Mouse (Mus musculus) adrenal gland (tissue): ENCODE data around the gene Ctu2.

Source experiments
- intact Hi-C: fragments of 180-260 bp; cut with DNase I; formaldehyde crosslinking; loops from one replicate; pipeline ENCODE4 v1.15.1; 2025
- long read RNA-seq, 2 experiments: library from polyadenylated mRNA; unstranded; transcript quantifications; one replicate each; pipeline ENCODE4 v2.0.0; 2020; ENCODE audit warnings: borderline replicate concordance in 1 of 2; ENCODE audit not compliant: insufficient replicate concordance in 1 of 2

Gene Ctu2
- long read RNA-seq, experiment 1, transcript Ctu2-201 (15 exons, 3,066 nt): major isoform, 11 of 18 reads
- long read RNA-seq, experiment 1, partial matches to known transcripts: 4 of 18 reads
- long read RNA-seq, experiment 1, other reads (novel, unspliced or antisense): 3 of 18 reads
- long read RNA-seq, experiment 2, transcript Ctu2-201 (15 exons, 3,066 nt): major isoform, 19 of 28 reads
- long read RNA-seq, experiment 2, partial matches to known transcripts: 5 of 28 reads
- long read RNA-seq, experiment 2, other reads (novel, unspliced or antisense): 4 of 28 reads

- intact Hi-C loops: loop anchor here (5.0 kb wide), 1 partner anchor 33 kb away; the partner anchor contains the start of gene Mvd
These were observed at the start of gene Ctu2, which contains the start of gene Rnf166 for GRCm38 (mm10) chr8:122475580-122476320. TSS of gene Ctu2 (plus strand) at chr8:122476143. TSS of gene Rnf166 (minus strand) at chr8:122476064.

GRCm38 (mm10) chr8:122426145-122426544, 49.8 kb upstream of the Ctu2 start:
- intact Hi-C loops: no loop called here

- intact Hi-C loops: no loop called here
These were observed 48.3 kb upstream of the Ctu2 start for GRCm38 (mm10) chr8:122427607-122428006.

GRCm38 (mm10) chr8:122428163-122428562, 47.8 kb upstream of the Ctu2 start:
- intact Hi-C loops: no loop called here

- intact Hi-C loops: no loop called here
These were observed 45.8 kb upstream of the Ctu2 start for GRCm38 (mm10) chr8:122430058-122430636.

GRCm38 (mm10) chr8:122430646-122431045, 45.3 kb upstream of the Ctu2 start:
- intact Hi-C loops: no loop called here

- intact Hi-C loops: no loop called here
These were observed 44.1 kb upstream of the Ctu2 start for GRCm38 (mm10) chr8:122431694-122432442.

GRCm38 (mm10) chr8:122432443-122433268, 43.3 kb upstream of the Ctu2 start, which contains the start of gene Cyba:
TSS of gene Cyba (minus strand) at chr8:122432930.
- intact Hi-C loops: no loop called here

GRCm38 (mm10) chr8:122433269-122433905, 42.6 kb upstream of the Ctu2 start:
- intact Hi-C loops: no loop called here

GRCm38 (mm10) chr8:122435375-122435774, 40.6 kb upstream of the Ctu2 start:
- intact Hi-C loops: loop anchor here (5.0 kb wide), 1 partner anchor 58 kb away; the partner anchor contains the start of gene Zc3h18

- intact Hi-C loops: loop anchor here (5.0 kb wide), 1 partner anchor 59 kb away; the partner anchor contains the start of gene Zc3h18
These were observed 39.8 kb upstream of the Ctu2 start for GRCm38 (mm10) chr8:122436146-122436545.

- intact Hi-C loops: loop anchor here (5.0 kb wide), 1 partner anchor 59 kb away; the partner anchor contains the start of gene Zc3h18
These were observed 39.3 kb upstream of the Ctu2 start for GRCm38 (mm10) chr8:122436586-122437125.

GRCm38 (mm10) chr8:122437708-122438331, 38.1 kb upstream of the Ctu2 start:
- intact Hi-C loops: loop anchor here (5.0 kb wide), 1 partner anchor 61 kb away; the partner anchor contains the start of gene Zc3h18

GRCm38 (mm10) chr8:122439336-122439735, 36.6 kb upstream of the Ctu2 start:
- intact Hi-C loops: loop anchor here (5.0 kb wide), 1 partner anchor 62 kb away; the partner anchor contains the start of gene Zc3h18

- intact Hi-C loops: loop anchor here (5.0 to 10.0 kb wide), 2 partner anchors 36 to 167 kb away; partner anchors contain the start of genes Ctu2 and Rnf166
These were observed 34.6 kb upstream of the Ctu2 start for GRCm38 (mm10) chr8:122441326-122441725.

- intact Hi-C loops: loop anchor here (5.0 to 10.0 kb wide), 2 partner anchors 35 to 168 kb away; partner anchors contain the start of genes Ctu2 and Rnf166
These were observed 33.6 kb upstream of the Ctu2 start for GRCm38 (mm10) chr8:122442356-122442755.

- intact Hi-C loops: loop anchor here (5.0 to 10.0 kb wide), 2 partner anchors 35 to 168 kb away; partner anchors contain the start of genes Ctu2 and Rnf166
These were observed 33.2 kb upstream of the Ctu2 start for GRCm38 (mm10) chr8:122442781-122443180.
